Mouse (Mus musculus) CD4-positive, CD25-positive, alpha-beta regulatory T cell (primary cell): Measurements from ENCODE around the gene Syp. TPM values are rescaled to one million over a fixed set of nuclear protein-coding genes. Genes with fewer than 3 reads are reported as not detected.

ENCODE experiments used
- polyA plus RNA-seq: library from polyadenylated mRNA; unstranded; fragments of 100-300 nt; shearing (Covaris generic); gene quantifications from one replicate; pipeline ENCODE4 v1.2.1, GENCODE M21; 2017

Gene Syp
- polyA plus RNA-seq = 20.3 TPM

GRCm38 (mm10) chrX:7638401-7639091, at the start of gene Syp:
Syp (plus strand) TSS chrX:7638471.

GRCm38 (mm10) chrX:7604879-7605574, 33.2 kb upstream of the Syp start, which contains the start of gene Ccdc22:
Ccdc22 (minus strand) TSS chrX:7605517.

GRCm38 (mm10) chrX:7606783-7607182, 31.5 kb upstream of the Syp start, which contains the start of gene Cacna1f:
Cacna1f (plus strand) TSS chrX:7607083.

GRCm38 (mm10) chrX:7657221-7657639, 19.0 kb downstream of the Syp start, which contains the start of gene Prickle3:
Prickle3 (plus strand) TSS chrX:7657260.

GRCm38 (mm10) chrX:7670921-7671623, 32.8 kb downstream of the Syp start, which contains the start of gene Plp2:
Plp2 (minus strand) TSS chrX:7671390.

GRCm38 (mm10) chrX:7680864-7681263, 42.6 kb downstream of the Syp start, which contains the start of gene Magix:
Magix (minus strand) TSS chrX:7681251.

GRCm38 (mm10) chrX:7696954-7697381, 58.7 kb downstream of the Syp start, which contains the start of gene Gpkow:
Gpkow (plus strand) TSS chrX:7697131.

Other genes starting within 250 kb of the Syp start
- gene Foxp3, start 64.8 kb upstream of the Syp start, polyA plus RNA-seq = 130 TPM
- 22.6 TPM for gene Ppp1r3f, start 64.2 kb upstream of the Syp start, polyA plus RNA-seq
- gene Ccdc22, start 33.0 kb upstream of the Syp start, polyA plus RNA-seq = 34.2 TPM
- gene Cacna1f, start 31.4 kb upstream of the Syp start, polyA plus RNA-seq = 0.14 TPM
- gene Prickle3, start 18.8 kb downstream of the Syp start, polyA plus RNA-seq = 38.5 TPM
- 109 TPM for gene Plp2, start 32.9 kb downstream of the Syp start, polyA plus RNA-seq
- gene Magix, start 42.8 kb downstream of the Syp start, polyA plus RNA-seq = not detected
- 65.3 TPM for gene Gpkow, start 58.7 kb downstream of the Syp start, polyA plus RNA-seq
- gene Wdr45, start 75.9 kb downstream of the Syp start, polyA plus RNA-seq = 77.9 TPM
- 0.45 TPM for gene Gm45208, start 83.8 kb downstream of the Syp start, polyA plus RNA-seq
- gene Praf2, start 90.0 kb downstream of the Syp start, polyA plus RNA-seq = 26.2 TPM
- gene Ccdc120, start 112.4 kb downstream of the Syp start, polyA plus RNA-seq = not detected
- gene Tfe3, start 124.1 kb downstream of the Syp start, polyA plus RNA-seq = 31.1 TPM
- 117 TPM for gene Gripap1, start 151.3 kb downstream of the Syp start, polyA plus RNA-seq
- gene Kcnd1, start 183.8 kb downstream of the Syp start, polyA plus RNA-seq = 0.73 TPM
- 221 TPM for gene Otud5, start 202.9 kb downstream of the Syp start, polyA plus RNA-seq
- 50.5 TPM for gene Pim2, start 239.8 kb downstream of the Syp start, polyA plus RNA-seq
- 35.8 TPM for gene Slc35a2, start 245.6 kb downstream of the Syp start, polyA plus RNA-seq